Mouse (Mus musculus): ENCODE results near the gene Clmn.

DNA sequence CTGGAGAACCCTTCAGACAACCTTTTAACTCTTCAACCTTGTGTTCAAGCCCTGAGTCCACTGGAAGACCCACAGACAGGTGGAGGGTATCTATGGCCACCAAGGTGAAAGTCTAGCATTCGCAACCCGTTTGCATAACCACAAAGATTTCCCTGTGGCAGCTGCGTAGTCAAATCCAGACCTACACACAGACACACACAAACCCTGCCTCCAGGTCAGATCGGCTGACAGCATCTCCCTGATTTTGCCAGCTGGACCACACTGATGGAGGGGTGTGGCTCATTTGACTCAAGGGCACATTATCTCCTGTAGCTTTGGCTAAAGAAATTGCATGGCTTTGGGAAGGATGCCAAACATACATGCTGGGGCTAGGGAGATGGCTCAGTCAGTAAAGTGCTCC is 17.6 kb downstream of the Clmn start:
- TF ChIP-seq CTCF (IDR thresholded peaks at IDR 0.05; ENCODE audit: control insufficient read depth, insufficient read depth, insufficient read length): no peak
- no peak for TF ChIP-seq USF1 (IDR thresholded peaks at IDR 0.05; ENCODE audit: low read depth)
- TF ChIP-seq MYOG (IDR thresholded peaks at IDR 0.05; ENCODE audit: control insufficient read depth, extremely low read depth, insufficient read length): no peak
- no peak for TF ChIP-seq MAX (IDR thresholded peaks at IDR 0.05)
- TF ChIP-seq MYOD1 (IDR thresholded peaks at IDR 0.05; ENCODE audit: control insufficient read depth, insufficient read length, low read depth): no peak
